Mouse (Mus musculus): Measurements from ENCODE around the gene Gm29423. TPM values are rescaled to one million over a fixed set of nuclear protein-coding genes. Genes with fewer than 3 reads are reported as not detected.
"Not testable (repeated sequence)": the region's sequence is repeated elsewhere in the genome, so short reads cannot be mapped to it uniquely, and the experiment has no call there.

Gm29423 gene
- polyA plus RNA-seq (2016; fragmentation: Nextera tagmentation; extraction: Ambion mirVana), result not detected in 2 replicates

DNA sequence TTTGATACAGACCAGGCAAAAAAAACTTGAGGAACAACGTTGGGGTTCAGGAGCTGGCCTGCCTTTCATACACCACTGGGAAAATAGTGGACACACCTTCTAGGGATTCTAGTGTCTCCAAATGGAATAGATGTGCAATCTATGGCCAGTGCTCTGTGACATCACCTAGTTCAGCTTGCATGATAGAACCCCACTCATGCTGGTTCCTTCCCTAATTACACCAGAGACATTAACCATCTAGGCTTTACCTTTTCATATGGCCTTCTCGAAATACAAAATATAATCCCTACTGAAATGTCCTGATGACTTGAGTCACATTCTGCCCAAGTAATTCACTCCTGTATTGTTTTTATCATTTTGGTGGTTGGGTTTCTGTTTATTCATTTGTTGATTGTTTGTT lies at the start of gene Gm29423, which contains the start of gene Gm29644:
Gene Gm29423, minus strand, starts transcription at position 101 of the 400 bp plus-strand sequence.
Gene Gm29644, minus strand, starts transcription at position 157 of the 400 bp plus-strand sequence.
- H3K9ac ChIP-seq; H3K4me2 ChIP-seq; H3K27me3 ChIP-seq; ATAC-seq (ENCODE audit: low FRiP score); H3K9me3 ChIP-seq; H3K4me3 ChIP-seq (replicated peaks); H3K4me1 ChIP-seq; H3K36me3 ChIP-seq (replicated peaks); H3K27ac ChIP-seq: not testable (repeated sequence)
- no CpG with 5 or more reads among the region's 2 CpGs for WGBS

GRCm38 (mm10) chrY:70273542-70273941 lies 29.5 kb downstream of the Gm29423 start, which contains the start of gene Gm21118:
Gene Gm21118 (minus strand): TSS chrY:70273642.
- H3K9ac ChIP-seq; ATAC-seq (ENCODE audit: low FRiP score); H3K27me3 ChIP-seq; H3K36me3 ChIP-seq (replicated peaks); H3K9me3 ChIP-seq; H3K27ac ChIP-seq; H3K4me2 ChIP-seq; H3K4me3 ChIP-seq (replicated peaks); H3K4me1 ChIP-seq: not testable (repeated sequence)
- whole genome bisulfite sequencing, result no CpG with 5 or more reads among the region's 4 CpGs

Other genes starting within 250 kb of the Gm29423 start
- not detected in 2 replicates for gene Gm21118, start 29.6 kb downstream of the Gm29423 start, polyA plus RNA-seq (2016; fragmentation: Nextera tagmentation; extraction: Ambion mirVana)
- not detected in 2 replicates for gene Gm29644, start 56 bp upstream of the Gm29423 start, polyA plus RNA-seq (2016; fragmentation: Nextera tagmentation; extraction: Ambion mirVana)
- not detected in 2 replicates for gene Gm20888, start 138.6 kb upstream of the Gm29423 start, polyA plus RNA-seq (2016; fragmentation: Nextera tagmentation; extraction: Ambion mirVana)

Measured in forebrain, embryonic 12.5 days (tissue).